In the genomic region with DNA sequence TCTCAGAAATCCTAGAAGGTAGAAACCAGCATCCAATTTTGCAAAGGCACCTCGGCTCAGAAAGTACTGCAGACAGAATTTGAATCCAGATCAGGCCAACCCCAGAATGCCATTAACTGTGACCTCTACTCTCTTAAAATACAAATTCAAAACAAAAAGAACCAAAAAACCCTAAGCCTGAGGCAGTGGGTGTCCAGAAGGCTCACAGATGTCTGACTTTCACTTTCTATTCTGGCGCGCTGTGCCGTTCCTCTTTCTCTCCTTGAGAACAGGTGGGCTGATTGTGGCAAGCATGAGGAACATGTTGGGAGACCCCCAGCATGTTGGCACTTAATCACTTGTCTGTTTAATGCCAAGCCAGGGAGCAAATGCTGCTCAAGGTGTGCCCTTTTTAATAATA, we compare ENCODE assay signal across 16 mouse cellular contexts.
DNase-seq lines count a peak whose midpoint lies in the region; ATAC-seq and TF ChIP-seq lines count a peak whose summit lies in the region.
"Had no signal": no experiment of that assay in that cellular context is flagged by ENCODE, and none has a peak within 500 bp of the region (broad histone marks: within the 10 kb centered on the region; RNA-seq: fewer than 3 reads in every experiment).

No protein-coding gene starts in this region.

- H3K9me3 ChIP-seq in stomach, postnatal 0 days (ENCODE audit: control insufficient read depth, low read length): no peaks in the 10 kb centered on the region
- H3K9me3 ChIP-seq: midbrain, embryonic 15.5 days had no signal

- ATAC-seq in CD4-positive, CD25-positive, alpha-beta regulatory T cell, adult 4 months: peak; percentile 89
- peak; percentile 87 to 90 for ATAC-seq in hematopoietic stem cell, adult 5-6 weeks (replicated peaks in 1 of 2; ENCODE audit: insufficient read depth in 1 of 2, low FRiP score in 2 of 2, low TSS enrichment in 1 of 2, low read depth in 1 of 2, poor library complexity in 2 of 2, severe bottlenecking in 2 of 2)
- no peak for ATAC-seq in stomach, postnatal 0 days (ENCODE audit: low FRiP score, low TSS enrichment)
- ATAC-seq: midbrain, embryonic 15.5 days had no signal

- no peak overlapping the region for H3K4me2 ChIP-seq in stomach, postnatal 0 days (replicated peaks; ENCODE audit: low read depth)
- H3K4me2 ChIP-seq: hindbrain, embryonic 14.5 days; midbrain, embryonic 15.5 days had no signal

- no peak for TF ChIP-seq EP300 in stomach, postnatal 0 days (optimal IDR thresholded peaks at IDR 0.05)

- no peaks in the 10 kb centered on the region for H3K36me3 ChIP-seq in stomach, postnatal 0 days (ENCODE audit: control insufficient read depth, insufficient read depth, low read length)
- H3K36me3 ChIP-seq: midbrain, embryonic 15.5 days had no signal

- H3K9ac ChIP-seq in stomach, postnatal 0 days (ENCODE audit: low read length): no peak overlapping the region
- H3K9ac ChIP-seq: hindbrain, embryonic 14.5 days; midbrain, embryonic 15.5 days had no signal

- H3K27me3 ChIP-seq in stomach, postnatal 0 days (ENCODE audit: control insufficient read depth, insufficient read depth, low read length): no peaks in the 10 kb centered on the region
- H3K27me3 ChIP-seq: midbrain, embryonic 15.5 days had no signal

- WGBS in lung, adult 2 months: 77% methylated on average over 4 of the region's 4 CpGs
- WGBS in stomach, postnatal 0 days: 80% methylated on average over 4 of the region's 4 CpGs

- no peak for TF ChIP-seq POLR2A in lung, adult 2 months (IDR thresholded peaks at IDR 0.05; ENCODE audit: borderline replicate concordance, extremely low read depth, low read depth, low read length)

- no peak for TF ChIP-seq CTCF in lung, adult 2 months (IDR thresholded peaks at IDR 0.05; ENCODE audit: insufficient read depth, low read length)
- no peak for TF ChIP-seq CTCF in stomach, postnatal 0 days (IDR thresholded peaks at IDR 0.05; ENCODE audit: low read depth)

- no peak overlapping the region for H3K27ac ChIP-seq in stomach, postnatal 0 days (replicated peaks)
- H3K27ac ChIP-seq: hindbrain, embryonic 14.5 days; midbrain, embryonic 15.5 days had no signal

- no peaks in the 10 kb centered on the region for H3K4me1 ChIP-seq in lung, adult 2 months (ENCODE audit: control insufficient read depth, insufficient read depth, low read length)
- no peaks in the 10 kb centered on the region for H3K4me1 ChIP-seq in stomach, postnatal 0 days (replicated peaks; ENCODE audit: control insufficient read depth, insufficient read depth)
- H3K4me1 ChIP-seq: midbrain, embryonic 15.5 days had no signal

- DNase-seq in lung, postnatal 36 days: peak; percentile 5
- no peak for DNase-seq in lung, adult 2 months
- peak; percentile 2 to 6 for DNase-seq in natural killer cell, adult 2 months (ENCODE audit: low spot score in 2 of 2)
- no peak for DNase-seq in stomach, postnatal 0 days (ENCODE audit: low spot score)
- no peak for DNase-seq in left cerebral cortex, adult 18-20 months (ENCODE audit: low spot score in 2 of 2)
- DNase-seq in right cerebral cortex, postnatal 25 days: no peak
- DNase-seq: adrenal gland, adult 8-10 months; cerebellum, adult 8-10 months; gastrocnemius, postnatal 10 days; heart, postnatal 10 days; kidney, adult 11 months; kidney, postnatal 36 days had no signal

- no peak overlapping the region for H3K4me3 ChIP-seq in lung, adult 2 months (replicated peaks; ENCODE audit: extremely low read depth, low read depth, low read length)
- H3K4me3 ChIP-seq in stomach, postnatal 0 days (ENCODE audit: low read depth, low read length): no peak overlapping the region
- H3K4me3 ChIP-seq: midbrain, embryonic 15.5 days had no signal

Comparison
In these comparisons a context has a peak if more than half of its experiments do, and no peak if none do; other contexts are left out.
1. DNase-seq: peak in lung, postnatal 36 days (single experiment) and natural killer cell, adult 2 months (2 of 2); none in lung, adult 2 months (single experiment), stomach, postnatal 0 days (single experiment), left cerebral cortex, adult 18-20 months (0 of 2) and right cerebral cortex, postnatal 25 days (single experiment).